Mouse (Mus musculus) lung, embryonic 14.5 days (tissue): ENCODE measurements around the gene Tmed9. TPM values are rescaled to one million over a fixed set of nuclear protein-coding genes. Genes with fewer than 3 reads are reported as not detected.
A peak's percentile ranks its signal among the peaks of the same experiment; 100 is the strongest.

Experiments
- ATAC-seq: fragments of 200-750 bp; cut with Nextera tagmentation; 2 replicates; pipeline ENCODE4 v1.8.0; 2017; ENCODE audit warnings: mild to moderate bottlenecking, moderate TSS enrichment, moderate library complexity; ENCODE audit not compliant: insufficient read depth
- DNase-seq: peaks from one replicate; pipeline ENCODE4 v3.0.0-alpha.2; 2015
- H3K27ac ChIP-seq: fragments of 300-500 bp; sonication (generic); 2 replicates; pipeline ENCODE4 v1.5.1; 2014; ENCODE audit warnings: low read depth, mild to moderate bottlenecking, moderate library complexity
- H3K27me3 ChIP-seq: fragments of 300-500 bp; sonication (generic); 2 replicates; pipeline ENCODE4 v1.6.1; 2014; ENCODE audit warnings: low read length, control low read depth; ENCODE audit not compliant: insufficient read depth
- H3K36me3 ChIP-seq: fragments of 300-500 bp; sonication (generic); 2 replicates; pipeline ENCODE4 v1.6.1; 2014; ENCODE audit warnings: control low read depth; ENCODE audit not compliant: insufficient read depth
- H3K4me1 ChIP-seq: fragments of 300-500 bp; sonication (generic); 2 replicates; pipeline ENCODE4 v1.6.1; 2014; ENCODE audit warnings: antibody characterized with exemption, control low read depth; ENCODE audit not compliant: insufficient read depth
- H3K4me2 ChIP-seq: fragments of 300-500 bp; sonication (generic); 2 replicates; pipeline ENCODE4 v1.6.1; 2014; ENCODE audit warnings: mild to moderate bottlenecking
- H3K4me3 ChIP-seq: fragments of 300-500 bp; sonication (generic); 2 replicates; pipeline ENCODE4 v1.5.1; 2014; ENCODE audit warnings: low read depth, low read length
- H3K9ac ChIP-seq: fragments of 300-500 bp; sonication (generic); 2 replicates; pipeline ENCODE4 v1.6.1; 2014
- H3K9me3 ChIP-seq: fragments of 300-500 bp; sonication (generic); 2 replicates; pipeline ENCODE4 v1.6.1; 2016; ENCODE audit warnings: low read depth, low read length, control low read depth
- CTCF ChIP-seq: IDR thresholded peaks from 2 replicates; pipeline ENCODE4 v1.5.1; 2016; ENCODE audit warnings: antibody characterized with exemption, low read depth
- WGBS: fragments of 180-500 bp; shearing (Covaris S2); extraction: QIAGEN DNeasy Blood & Tissue Kit; methylation state at CpG from one replicate; pipeline ENCODE4 v1.1.7; 2014; 5-methylcytosine and 5-hydroxymethylcytosine counted together
- polyA plus RNA-seq: library from polyadenylated mRNA; unstranded; fragments of >200 nt; fragmentation: Nextera tagmentation; extraction: Ambion mirVana; gene quantifications from 2 replicates; pipeline ENCODE4 v1.2.1, GENCODE M21; 2014

Tmed9 gene
- polyA plus RNA-seq, 1 experiment from 2014 or later, result 76.5 TPM

- Histone ChIP-seq H3K9me3 (no peaks in the 10 kb centered on the region), H3K9ac (peak overlapping the region; percentile 73; the same call in 1 of the 2 replicates), H3K4me1 (0 out of 2 replicates have a peak, but pooled peaks cover 4% of the 10 kb centered on the region), H3K4me3 (peak overlapping the region; percentile 89), H3K27me3 (no peaks in the 10 kb centered on the region), H3K4me2 (peak overlapping the region; percentile 94), H3K36me3 (peaks cover 72% of the 10 kb centered on the region), H3K27ac (no peak overlapping the region)
- no peak for DNase-seq
- WGBS, result 92% methylated on average over 15 of the region's 15 CpGs
- ATAC-seq, result no peak
- TF ChIP-seq CTCF, result no peak
Observed at GRCm38 (mm10) chr13:55535191-55535590, 38.3 kb upstream of the Tmed9 start.

- ATAC-seq (no peak), DNase-seq (no peak)
- peak overlapping the region; percentile 89 for H3K4me3 ChIP-seq
- H3K27ac ChIP-seq, result no peak overlapping the region
- peak overlapping the region; percentile 94 for H3K4me2 ChIP-seq
- WGBS, result 17% methylated on average over 17 of the region's 17 CpGs
- H3K36me3 ChIP-seq, result peaks cover 72% of the 10 kb centered on the region
- H3K9ac ChIP-seq, result peak overlapping the region; percentile 73
- no peaks in the 10 kb centered on the region for H3K27me3 ChIP-seq
- H3K9me3 ChIP-seq, result no peaks in the 10 kb centered on the region
- 0 out of 2 replicates have a peak, but pooled peaks cover 4% of the 10 kb centered on the region for H3K4me1 ChIP-seq
- no peak for TF ChIP-seq CTCF
Observed at GRCm38 (mm10) chr13:55535796-55536193, 37.7 kb upstream of the Tmed9 start.

- Histone ChIP-seq H3K4me1 (0 out of 2 replicates have a peak, but pooled peaks cover 4% of the 10 kb centered on the region), H3K36me3 (peaks cover 73% of the 10 kb centered on the region), H3K27me3 (no peaks in the 10 kb centered on the region), H3K9me3 (no peaks in the 10 kb centered on the region), H3K4me3 (peak within 1 kb of the TSS; percentile 89), H3K9ac (peak within 1 kb of the TSS; percentile 73), H3K27ac (no peak within 1 kb of the TSS; the same call in 1 of the 2 replicates), H3K4me2 (peak within 1 kb of the TSS; percentile 94)
- peak; percentile 92 for TF ChIP-seq CTCF
- under 1% methylated on average over 70 of the region's 70 CpGs for WGBS
- peak; percentile 100 for DNase-seq
- peak; percentile 99 for ATAC-seq
Observed at GRCm38 (mm10) chr13:55536194-55537175, 37.0 kb upstream of the Tmed9 start, which contains the start of gene Ddx41. TSS of gene Ddx41 (minus strand) at chr13:55536658.

- no peak overlapping the region for H3K4me2 ChIP-seq
- WGBS, result 89% methylated on average over 2 of the region's 2 CpGs
Observed at GRCm38 (mm10) chr13:55540933-55541332, 32.6 kb upstream of the Tmed9 start.

GRCm38 (mm10) chr13:55542891-55543290 lies 30.6 kb upstream of the Tmed9 start:
- TF ChIP-seq CTCF, result no peak
- DNase-seq, result no peak
- Histone ChIP-seq H3K9me3 (no peaks in the 10 kb centered on the region), H3K9ac (no peak overlapping the region), H3K4me2 (no peak overlapping the region), H3K4me3 (no peak overlapping the region), H3K27ac (no peak overlapping the region), H3K4me1 (no peaks in the 10 kb centered on the region), H3K36me3 (peaks cover 97% of the 10 kb centered on the region), H3K27me3 (no peaks in the 10 kb centered on the region)
- ATAC-seq, result no peak
- WGBS, result 95% methylated on average over 4 of the region's 4 CpGs

More at GRCm38 (mm10) chr13:55540933-55541332, 32.6 kb upstream of the Tmed9 start:
- H3K4me1 ChIP-seq, result no peaks in the 10 kb centered on the region
- H3K4me3 ChIP-seq, result no peak overlapping the region
- no peak overlapping the region for H3K27ac ChIP-seq
- no peaks in the 10 kb centered on the region for H3K9me3 ChIP-seq
- TF ChIP-seq CTCF, result no peak
- H3K36me3 ChIP-seq, result peaks cover 81% of the 10 kb centered on the region
- H3K27me3 ChIP-seq, result no peaks in the 10 kb centered on the region
- no peak for DNase-seq
- H3K9ac ChIP-seq, result no peak overlapping the region
- ATAC-seq, result no peak

GRCm38 (mm10) chr13:55543447-55543846 lies 30.1 kb upstream of the Tmed9 start:
- no peaks in the 10 kb centered on the region for H3K9me3 ChIP-seq
- no peak overlapping the region for H3K9ac ChIP-seq
- H3K27me3 ChIP-seq, result no peaks in the 10 kb centered on the region
- H3K27ac ChIP-seq, result no peak overlapping the region
- no peak overlapping the region for H3K4me2 ChIP-seq
- no peak for ATAC-seq
- no peak overlapping the region for H3K4me3 ChIP-seq
- peaks cover 97% of the 10 kb centered on the region for H3K36me3 ChIP-seq
- no peak for TF ChIP-seq CTCF
- WGBS, result 89% methylated on average over 8 of the region's 8 CpGs
- DNase-seq, result no peak
- no peaks in the 10 kb centered on the region for H3K4me1 ChIP-seq

- H3K9me3 ChIP-seq, result no peaks in the 10 kb centered on the region
- H3K27ac ChIP-seq, result no peak overlapping the region
- H3K4me1 ChIP-seq, result no peaks in the 10 kb centered on the region
- ATAC-seq, result no peak
- no peak for DNase-seq
- H3K27me3 ChIP-seq, result no peaks in the 10 kb centered on the region
- 87% methylated on average over 6 of the region's 6 CpGs for WGBS
- peaks cover 97% of the 10 kb centered on the region for H3K36me3 ChIP-seq
- no peak for TF ChIP-seq CTCF
- H3K4me2 ChIP-seq, result no peak overlapping the region
- H3K4me3 ChIP-seq, result no peak overlapping the region
- H3K9ac ChIP-seq, result no peak overlapping the region
Observed at GRCm38 (mm10) chr13:55544792-55545191, 28.7 kb upstream of the Tmed9 start.
